Mouse (Mus musculus) kidney, embryonic 14.5 days (tissue): Measurements from ENCODE around the gene Gm43064. TPM values are rescaled to one million over a fixed set of nuclear protein-coding genes. Genes with fewer than 3 reads are reported as not detected.

Experiments
- ATAC-seq: fragments of 200-750 bp; cut with Nextera tagmentation; 2 replicates; pipeline ENCODE4 v1.8.0; 2017; ENCODE audit warnings: moderate number of reproducible peaks, mild to moderate bottlenecking, moderate TSS enrichment, moderate library complexity; ENCODE audit not compliant: low FRiP score, low TSS enrichment
- H3K27ac ChIP-seq: fragments of 300-500 bp; sonication (generic); 2 replicates; pipeline ENCODE4 v1.5.1; 2014; ENCODE audit warnings: low read depth, mild to moderate bottlenecking, low read length, moderate library complexity, mixed read lengths
- H3K27me3 ChIP-seq: fragments of 300-500 bp; sonication (generic); 2 replicates; pipeline ENCODE4 v1.6.1; 2014; ENCODE audit warnings: mild to moderate bottlenecking, low read length; ENCODE audit not compliant: control insufficient read depth, insufficient read depth
- H3K36me3 ChIP-seq: fragments of 300-500 bp; sonication (generic); 2 replicates; pipeline ENCODE4 v1.6.1; 2014; ENCODE audit warnings: low read length, mixed read lengths; ENCODE audit not compliant: control insufficient read depth, insufficient read depth
- H3K4me1 ChIP-seq: fragments of 300-500 bp; sonication (generic); 2 replicates; pipeline ENCODE4 v1.6.1; 2014; ENCODE audit warnings: low read length, mixed read lengths; ENCODE audit not compliant: control insufficient read depth, insufficient read depth
- H3K4me2 ChIP-seq: fragments of 300-500 bp; sonication (generic); replicated peaks from 2 replicates; pipeline ENCODE4 v1.6.1; 2014; ENCODE audit warnings: low read depth, mild to moderate bottlenecking, low read length
- H3K4me3 ChIP-seq: fragments of 300-500 bp; sonication (generic); 2 replicates; pipeline ENCODE4 v1.5.1; 2014; ENCODE audit warnings: mild to moderate bottlenecking, low read length
- H3K9ac ChIP-seq: fragments of 300-500 bp; sonication (generic); 2 replicates; pipeline ENCODE4 v1.6.1; 2014; ENCODE audit warnings: low read depth, mild to moderate bottlenecking, low read length, moderate library complexity
- H3K9me3 ChIP-seq: fragments of 300-500 bp; sonication (generic); 2 replicates; pipeline ENCODE4 v1.6.1; 2016; ENCODE audit warnings: low read length; ENCODE audit not compliant: control insufficient read depth
- WGBS: fragments of 180-500 bp; shearing (Covaris S2); extraction: QIAGEN DNeasy Blood & Tissue Kit; methylation state at CpG from one replicate; pipeline ENCODE4 v1.1.7; 2014; 5-methylcytosine and 5-hydroxymethylcytosine counted together
- polyA plus RNA-seq: library from polyadenylated mRNA; unstranded; fragments of >200 nt; fragmentation: Nextera tagmentation; extraction: Ambion mirVana; gene quantifications from 2 replicates; pipeline ENCODE4 v1.2.1, GENCODE M21; 2014

The Gm43064 gene
- 0.12 TPM in 1 of 2 replicates, not detected in the other for polyA plus RNA-seq

DNA sequence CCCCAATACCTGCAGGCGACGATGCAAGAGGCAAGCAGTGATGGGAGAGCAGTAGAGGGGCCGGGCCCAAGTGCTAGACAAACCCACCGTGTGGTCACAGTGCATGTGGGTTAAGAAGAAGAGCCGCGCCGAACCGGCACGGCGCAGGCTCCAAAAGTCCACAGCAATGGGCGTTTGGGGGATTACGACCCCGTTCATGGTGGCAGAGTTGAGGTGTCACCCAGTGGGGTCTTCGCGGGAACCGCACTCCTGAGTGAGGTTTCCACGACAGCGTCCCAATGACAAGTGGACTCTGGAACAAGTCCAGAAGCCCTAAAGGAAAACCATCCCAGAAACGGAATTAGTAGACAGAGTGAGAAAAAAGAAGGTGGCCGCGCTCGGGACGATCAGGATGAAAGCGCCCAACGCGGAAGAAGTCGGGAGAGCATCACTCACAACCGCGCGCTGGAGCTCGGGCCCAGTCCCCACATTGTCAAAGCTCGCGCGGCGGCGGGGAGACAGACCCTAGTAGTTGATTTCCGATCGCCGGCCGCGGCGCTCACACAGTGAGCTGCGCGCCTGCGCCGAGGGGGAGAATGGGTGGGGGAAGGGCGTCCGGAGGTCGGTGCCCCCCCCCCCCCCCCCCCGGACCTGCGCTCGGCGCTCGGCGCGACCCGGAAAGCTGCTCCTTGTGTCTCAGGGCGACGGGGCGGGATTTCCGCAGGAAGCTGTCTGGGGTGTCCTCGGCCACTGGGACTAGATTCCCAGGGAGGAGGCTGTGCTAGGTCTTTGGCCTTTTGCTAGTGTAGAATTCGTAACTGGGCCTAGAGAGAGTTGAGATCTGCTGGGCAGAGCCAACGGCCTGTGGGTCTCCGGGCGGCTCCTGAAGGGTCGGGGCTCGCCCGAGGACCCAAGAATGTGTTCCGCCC lies at the start of gene Gm43064, which contains the start of the genes Dclre1b and Ap4b1:
Gm43064 (plus strand) TSS at position 683 of the 908 bp plus-strand sequence.
Dclre1b (minus strand) TSS at position 554 of the 908 bp plus-strand sequence.
Ap4b1 (plus strand) TSS at position 630 of the 908 bp plus-strand sequence.
- under 1% methylated on average over 58 of the region's 70 CpGs for WGBS

DNA sequence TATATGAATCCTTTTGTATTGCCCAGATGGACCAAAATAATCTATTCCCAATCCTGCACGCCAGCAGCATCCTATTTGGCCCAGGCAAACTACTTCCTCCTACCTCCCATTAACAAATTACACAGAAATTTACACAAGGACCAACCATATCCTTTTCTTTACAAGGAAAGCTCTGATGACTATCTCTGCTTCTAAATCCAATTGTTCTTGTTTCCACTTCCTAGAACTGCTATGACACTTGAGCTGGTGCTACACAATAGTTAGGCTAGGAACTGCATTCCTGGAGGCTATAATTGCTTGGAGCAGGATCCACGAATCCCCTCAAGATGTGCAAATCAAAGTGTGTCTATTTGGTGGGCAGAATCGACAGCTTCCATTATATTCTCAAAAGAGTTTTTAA lies 42.6 kb upstream of the Gm43064 start:
- 81% methylated on average over 3 of the region's 3 CpGs for WGBS
- Histone ChIP-seq H3K36me3 (peaks cover 47% of the 10 kb centered on the region), H3K9ac (no peak overlapping the region), H3K27me3 (no peaks in the 10 kb centered on the region), H3K4me3 (no peak overlapping the region), H3K4me1 (no peaks in the 10 kb centered on the region), H3K9me3 (no peaks in the 10 kb centered on the region), H3K4me2 (no peak overlapping the region), H3K27ac (no peak overlapping the region)
- ATAC-seq: no peak

More for the DNA sequence above, at the start of gene Gm43064, which contains the start of the genes Dclre1b and Ap4b1:
- Histone ChIP-seq H3K36me3 (peaks cover 25% of the 10 kb centered on the region), H3K9me3 (no peaks in the 10 kb centered on the region), H3K4me1 (peaks cover 12% of the 10 kb centered on the region; the same call in 1 of the 2 replicates), H3K9ac (peak within 1 kb of the TSS; percentile 87), H3K4me2 (peak within 1 kb of the TSS; percentile 73), H3K4me3 (peak within 1 kb of the TSS; percentile 81), H3K27ac (peak within 1 kb of the TSS; percentile 90), H3K27me3 (no peaks in the 10 kb centered on the region)
- ATAC-seq: peak; percentile 97

DNA sequence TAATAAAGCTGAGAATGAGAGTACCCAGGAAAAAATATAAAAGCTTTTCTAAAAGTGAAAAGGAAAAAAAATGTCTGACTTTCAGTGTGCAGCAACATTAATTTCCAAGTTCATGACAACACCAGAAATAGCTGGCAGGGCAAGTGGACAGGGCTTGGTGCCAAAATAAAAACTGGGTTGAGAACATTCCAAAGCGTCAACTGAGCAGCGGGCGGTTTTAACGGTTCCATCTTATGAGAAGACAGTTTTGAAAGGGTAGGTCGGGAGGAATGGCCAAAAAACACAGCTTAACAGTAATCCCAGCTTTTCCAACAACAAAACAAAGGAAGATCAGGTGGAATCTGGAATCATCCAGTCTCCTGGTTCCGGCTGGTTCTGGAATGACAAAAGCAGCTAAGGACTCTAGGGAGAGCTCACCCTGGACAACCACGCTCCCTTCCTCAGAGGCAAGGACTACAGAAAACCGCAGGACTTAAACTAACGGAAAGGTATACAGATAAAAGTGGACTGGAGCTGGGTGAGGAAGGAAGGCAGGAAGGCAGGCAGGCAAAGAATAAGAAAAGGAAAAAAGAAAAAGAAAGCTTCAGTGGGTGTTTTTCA lies 37.7 kb upstream of the Gm43064 start:
- Histone ChIP-seq H3K27me3 (no peaks in the 10 kb centered on the region), H3K4me3 (no peak overlapping the region), H3K36me3 (peaks cover 34% of the 10 kb centered on the region), H3K9me3 (no peaks in the 10 kb centered on the region), H3K4me1 (0 out of 2 replicates have a peak, but pooled peaks cover 7% of the 10 kb centered on the region), H3K27ac (no peak overlapping the region; the same call in 1 of the 2 replicates), H3K9ac (no peak overlapping the region), H3K4me2 (no peak overlapping the region)
- WGBS: 63% methylated on average over 9 of the region's 9 CpGs
- no peak for ATAC-seq

DNA sequence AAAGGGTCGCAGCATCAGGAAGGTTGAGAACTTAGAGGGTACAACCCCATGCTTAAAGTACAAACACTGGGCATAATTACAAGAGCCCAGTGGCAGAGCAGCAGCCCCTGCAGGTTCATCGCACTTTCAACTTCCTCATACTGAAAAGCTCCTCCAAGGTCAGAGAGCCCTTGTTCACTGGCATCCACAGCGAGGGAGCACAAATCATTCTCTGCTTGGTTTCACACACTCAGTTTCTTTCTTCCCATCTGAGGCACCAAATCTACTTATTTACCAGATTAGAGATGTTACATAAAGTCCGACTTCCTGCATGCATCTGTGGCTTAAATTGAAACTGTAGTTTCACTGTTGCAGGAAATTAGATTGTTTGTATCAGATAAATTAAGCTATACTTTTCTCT lies 36.5 kb upstream of the Gm43064 start:
- no peak overlapping the region for H3K27ac ChIP-seq
- H3K9me3 ChIP-seq: no peaks in the 10 kb centered on the region
- peaks cover 38% of the 10 kb centered on the region for H3K36me3 ChIP-seq
- H3K4me3 ChIP-seq: no peak overlapping the region
- H3K27me3 ChIP-seq: no peaks in the 10 kb centered on the region
- H3K4me1 ChIP-seq: 0 out of 2 replicates have a peak, but pooled peaks cover 7% of the 10 kb centered on the region
- no peak for ATAC-seq
- H3K9ac ChIP-seq: no peak overlapping the region
- H3K4me2 ChIP-seq: no peak overlapping the region
- WGBS: 64% methylated on average over 4 of the region's 4 CpGs

DNA sequence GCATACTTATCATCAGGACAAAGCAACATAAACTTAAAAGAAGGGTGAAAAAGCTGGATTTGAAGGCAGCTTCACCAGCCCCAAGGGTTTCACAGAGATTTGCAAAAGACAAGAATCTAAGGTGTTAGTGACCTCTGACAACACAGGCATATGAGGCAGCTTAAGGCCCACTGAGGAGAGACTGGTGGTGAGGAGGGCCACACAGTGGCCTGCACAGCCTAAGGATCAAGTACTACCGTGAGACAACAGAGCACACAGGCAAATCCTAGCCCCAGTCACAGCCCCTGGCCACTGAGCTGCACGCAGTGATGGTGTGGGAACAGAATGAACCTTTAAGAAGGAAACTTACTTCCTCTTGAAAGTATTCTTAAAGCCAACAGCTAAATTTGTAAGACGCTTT lies 35.9 kb upstream of the Gm43064 start:
- 86% methylated on average over 3 of the region's 3 CpGs for WGBS
- no peak overlapping the region for H3K4me2 ChIP-seq
- no peak overlapping the region for H3K4me3 ChIP-seq
- no peak overlapping the region for H3K9ac ChIP-seq
- H3K9me3 ChIP-seq: no peaks in the 10 kb centered on the region
- no peak for ATAC-seq
- H3K27ac ChIP-seq: no peak overlapping the region; the same call in 1 of the 2 replicates
- peaks cover 35% of the 10 kb centered on the region for H3K36me3 ChIP-seq
- H3K27me3 ChIP-seq: no peaks in the 10 kb centered on the region
- 0 out of 2 replicates have a peak, but pooled peaks cover 7% of the 10 kb centered on the region for H3K4me1 ChIP-seq

DNA sequence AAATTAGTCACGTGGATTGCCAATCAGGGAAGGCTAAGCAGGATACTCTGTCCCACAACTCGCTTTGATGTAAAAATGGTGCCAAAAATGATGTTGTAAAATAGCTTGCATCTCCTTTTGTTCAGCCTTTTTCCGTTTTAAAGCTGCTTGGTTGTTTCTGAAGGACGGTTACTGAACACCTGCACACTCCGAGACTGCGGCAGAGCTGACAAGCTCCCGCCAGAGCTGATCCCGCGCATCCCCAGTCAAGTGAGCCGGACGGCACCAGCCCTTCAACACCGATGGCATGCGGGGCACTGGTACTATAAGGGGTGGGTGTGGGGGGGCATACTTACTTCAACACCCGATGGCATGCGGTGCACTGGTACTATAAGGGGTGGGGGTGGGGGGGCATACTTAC lies 35.4 kb upstream of the Gm43064 start:
- no peak for ATAC-seq
- H3K27ac ChIP-seq: no peak overlapping the region
- no peaks in the 10 kb centered on the region for H3K27me3 ChIP-seq
- H3K4me1 ChIP-seq: 0 out of 2 replicates have a peak, but pooled peaks cover 7% of the 10 kb centered on the region
- peaks cover 31% of the 10 kb centered on the region for H3K36me3 ChIP-seq
- H3K9ac ChIP-seq: no peak overlapping the region
- no peak overlapping the region for H3K4me2 ChIP-seq
- 87% methylated on average over 15 of the region's 15 CpGs for WGBS
- no peaks in the 10 kb centered on the region for H3K9me3 ChIP-seq
- H3K4me3 ChIP-seq: no peak overlapping the region

DNA sequence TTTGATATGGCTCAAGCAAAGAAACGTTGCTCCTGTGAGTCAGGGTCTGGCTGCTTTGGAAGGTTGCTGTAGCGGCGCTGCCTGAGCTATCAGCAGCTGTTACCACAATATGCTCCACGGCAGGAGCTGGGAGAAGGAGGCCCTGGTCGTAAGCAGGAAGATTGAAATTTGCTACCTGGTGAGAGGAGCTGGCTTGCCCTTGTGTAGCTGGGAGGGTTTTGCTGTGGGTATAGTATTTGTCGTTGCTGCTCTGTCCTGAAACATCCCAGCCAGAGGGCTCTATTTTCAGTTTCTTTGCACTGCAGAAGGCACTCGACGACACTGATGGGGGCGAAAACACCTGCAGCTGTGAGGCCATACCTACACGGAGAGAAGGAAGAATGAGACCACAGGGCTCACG lies 31.4 kb upstream of the Gm43064 start:
- Histone ChIP-seq H3K9ac (no peak overlapping the region), H3K9me3 (no peaks in the 10 kb centered on the region), H3K36me3 (peaks cover 18% of the 10 kb centered on the region), H3K4me2 (no peak overlapping the region), H3K27me3 (no peaks in the 10 kb centered on the region), H3K4me1 (0 out of 2 replicates have a peak, but pooled peaks cover 4% of the 10 kb centered on the region), H3K27ac (no peak overlapping the region), H3K4me3 (no peak overlapping the region)
- WGBS: 93% methylated on average over 11 of the region's 11 CpGs
- no peak for ATAC-seq

DNA sequence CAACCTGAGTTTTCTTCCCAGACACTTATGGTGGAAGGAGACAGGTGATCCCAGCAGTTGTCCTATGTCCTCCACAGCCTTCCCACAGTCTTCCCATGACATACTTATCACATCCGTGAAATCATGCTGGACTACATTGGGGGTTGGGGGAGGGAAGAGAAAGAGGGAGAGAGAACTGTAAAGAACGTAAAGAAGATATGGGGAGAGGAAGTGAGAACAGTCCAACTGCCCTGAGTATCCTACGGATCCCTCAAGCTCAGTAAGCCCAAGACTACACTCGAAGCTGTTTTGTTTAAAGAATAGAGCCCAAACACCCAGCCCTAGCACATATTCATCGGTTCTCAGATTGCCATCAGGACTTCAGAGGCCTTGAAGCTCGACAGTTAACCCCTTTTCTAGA lies 30.7 kb upstream of the Gm43064 start:
- WGBS: 84% methylated on average over 6 of the region's 6 CpGs
- Histone ChIP-seq H3K27me3 (no peaks in the 10 kb centered on the region), H3K4me2 (no peak overlapping the region), H3K9ac (no peak overlapping the region), H3K4me1 (no peaks in the 10 kb centered on the region), H3K27ac (no peak overlapping the region), H3K4me3 (no peak overlapping the region), H3K9me3 (no peaks in the 10 kb centered on the region), H3K36me3 (peaks cover 18% of the 10 kb centered on the region)
- no peak for ATAC-seq
